Mouse (Mus musculus) kidney, postnatal 4 days (tissue): ENCODE results near the gene Plekhg6.

Experiments used
- DNase-seq, 2 experiments: peaks; one replicate each; pipeline ENCODE4 v3.0.0; 2021; ENCODE audit warnings: mixed read lengths in 2 of 2

Plekhg6 gene

DNA sequence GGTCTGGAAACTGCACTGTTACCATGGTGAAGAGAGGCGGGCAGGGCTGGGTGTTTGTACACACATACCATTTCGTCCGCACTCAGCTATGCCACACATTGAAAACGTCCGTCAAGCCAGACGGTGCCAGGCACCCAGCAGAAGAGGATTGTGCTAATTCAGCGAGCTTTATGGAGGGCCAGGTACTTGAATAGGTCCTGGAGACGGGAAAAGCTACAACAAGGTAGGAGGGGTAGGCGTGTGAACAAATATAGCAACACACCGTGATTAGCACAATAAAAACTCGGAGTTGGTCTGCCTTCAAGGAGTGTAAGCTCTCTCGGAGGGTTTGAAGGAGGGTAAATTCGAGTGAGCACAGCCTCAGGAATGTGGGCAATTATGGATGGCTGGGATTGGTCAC is 57.8 kb downstream of the Plekhg6 start:
- no peak for DNase-seq

DNA sequence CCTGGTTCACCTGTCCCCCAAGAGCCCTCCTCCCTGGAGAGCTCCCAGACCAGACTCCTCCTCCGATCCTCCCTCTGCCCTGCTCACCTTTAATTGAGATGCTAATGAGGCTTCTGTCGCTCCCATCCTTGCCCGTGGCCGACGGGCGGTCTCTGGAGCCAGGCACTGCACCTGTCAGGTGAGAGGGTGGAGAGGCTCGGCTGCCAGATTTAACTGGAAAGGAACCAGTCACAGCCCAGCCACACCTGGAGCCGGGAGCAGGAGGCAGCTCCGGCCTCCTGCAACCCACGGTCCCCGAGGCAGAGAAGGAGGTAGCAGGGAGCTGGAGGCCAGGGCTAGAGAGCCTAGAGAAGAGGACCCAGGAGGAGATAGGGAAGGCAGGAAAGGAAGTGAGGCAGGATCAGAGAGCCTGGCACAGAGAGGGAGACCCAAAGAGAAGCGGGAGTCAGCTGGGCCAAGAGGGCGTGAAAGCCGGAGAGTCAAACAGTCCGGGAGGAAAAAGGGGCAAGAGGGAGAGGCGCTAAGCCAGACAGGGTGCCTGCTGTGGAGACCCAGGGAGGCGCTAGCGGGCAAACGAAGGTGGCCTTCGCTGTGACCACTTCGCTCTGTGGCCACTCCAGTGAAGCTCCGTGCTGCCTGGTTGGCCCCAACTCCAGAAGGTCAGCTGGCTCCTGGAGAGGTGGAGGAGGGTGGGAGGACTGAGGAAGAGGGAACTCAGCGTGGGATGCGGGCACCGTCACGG is 59.3 kb downstream of the Plekhg6 start:
- DNase-seq, result peak; percentile 39 to 59

DNA sequence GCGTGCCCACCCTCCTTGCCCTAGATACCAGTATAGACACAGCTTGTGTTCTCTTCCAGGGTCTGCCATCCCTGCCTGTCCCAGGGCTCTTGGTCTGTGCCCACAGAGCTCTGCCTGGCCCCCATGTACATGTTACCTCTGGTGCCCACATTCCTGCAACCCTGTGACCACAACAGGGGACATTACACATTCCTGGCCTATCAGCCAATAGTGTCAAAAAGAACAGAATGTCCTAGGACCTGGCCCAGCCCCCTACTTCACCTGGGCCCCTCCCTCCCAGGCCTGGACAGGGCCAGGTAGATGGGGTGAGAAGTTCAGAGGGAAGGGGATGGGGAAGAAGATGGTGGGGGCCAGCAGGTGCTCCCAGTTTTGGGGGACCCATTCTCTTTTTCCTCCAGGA is 60.3 kb downstream of the Plekhg6 start, which contains the start of gene Scnn1a:
Gene Scnn1a (plus strand): TSS at position 337 of the 400 bp plus-strand sequence.
- DNase-seq, result no peak

DNA sequence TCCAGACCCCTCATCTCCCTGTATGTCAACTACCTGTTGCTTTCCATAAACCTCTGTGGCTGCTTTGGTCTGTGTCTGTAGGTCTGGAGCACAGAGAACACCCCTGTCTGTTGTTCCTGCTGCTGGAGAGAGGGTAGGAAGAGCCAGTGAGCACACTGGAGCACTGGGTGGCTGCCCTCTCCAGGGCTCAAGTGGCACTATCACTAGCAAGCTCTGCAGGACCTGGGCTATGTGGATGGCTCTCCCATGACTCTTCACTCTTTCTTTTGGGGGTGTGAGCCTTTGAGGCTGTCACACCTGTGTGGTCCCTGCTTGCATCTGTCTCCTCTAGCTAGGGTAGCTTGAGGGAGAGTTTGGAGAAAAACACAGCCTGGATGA is 60.7 kb downstream of the Plekhg6 start:
- no peak for DNase-seq

- DNase-seq, result no peak
These were observed 61.3 kb downstream of the Plekhg6 start for GRCm38 (mm10) chr6:125318981-125319918.

- no peak for DNase-seq
These were observed 63.5 kb downstream of the Plekhg6 start for GRCm38 (mm10) chr6:125317077-125317476.

GRCm38 (mm10) chr6:125314746-125315145 is 65.8 kb downstream of the Plekhg6 start:
- no peak for DNase-seq

DNA sequence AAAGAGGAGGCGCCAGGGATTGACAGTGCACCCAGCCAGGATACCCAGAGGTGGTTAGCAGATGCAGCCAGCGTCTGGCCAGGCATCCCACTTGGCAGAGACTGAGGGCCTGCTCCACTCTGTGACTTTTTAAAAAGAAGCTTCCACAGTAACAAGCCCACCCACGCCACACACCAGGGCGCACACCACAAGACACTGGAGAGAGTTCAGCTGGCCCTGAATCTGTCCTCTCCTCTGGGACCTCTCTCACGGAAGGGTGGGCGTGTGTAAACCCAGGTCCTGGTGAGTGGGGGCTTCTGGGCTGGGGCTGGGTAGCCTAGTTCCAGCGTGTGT is 66.4 kb downstream of the Plekhg6 start:
- no peak for DNase-seq

DNA sequence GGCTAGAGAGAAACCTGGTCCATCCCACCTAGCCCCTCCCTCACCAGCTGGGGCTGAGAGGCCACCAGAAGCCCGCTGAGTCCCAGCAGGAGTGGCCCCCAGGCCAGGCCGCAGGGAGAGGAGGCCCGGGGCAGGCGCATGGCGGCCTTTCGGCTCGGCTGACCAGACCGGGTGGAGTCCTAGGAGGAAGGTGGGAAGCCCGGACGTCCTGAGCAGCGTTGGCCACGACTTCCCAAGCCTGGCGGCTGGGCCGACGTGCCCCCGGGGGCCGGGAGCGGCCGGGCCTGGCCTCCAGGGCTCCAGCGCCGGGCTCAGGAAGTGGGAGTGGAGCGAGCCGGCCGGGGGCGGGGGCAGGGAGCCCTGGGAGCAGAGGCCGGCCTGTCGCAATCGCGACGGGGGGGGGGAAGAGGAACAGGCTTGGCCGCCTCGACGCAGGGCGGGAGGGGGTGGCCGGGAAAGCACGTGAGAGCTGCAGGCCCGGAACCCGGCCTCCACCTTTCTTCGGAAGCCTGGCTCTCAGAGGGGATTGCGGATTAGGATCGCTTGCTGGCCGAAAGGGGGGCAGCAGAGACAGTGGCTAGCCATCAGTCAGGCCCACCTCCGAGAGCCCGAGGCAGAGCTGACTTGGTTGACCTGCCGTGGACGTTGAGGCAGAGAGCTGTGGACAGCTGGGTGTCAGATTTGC is 66.9 kb downstream of the Plekhg6 start, which contains the start of gene Ltbr:
Gene Ltbr (minus strand): TSS at position 340 of the 685 bp plus-strand sequence.
- peak; percentile 93 to 96 for DNase-seq
